Mouse (Mus musculus) kidney, embryonic 15.5 days (tissue): Measurements from ENCODE around the gene Calm3. TPM values are rescaled to one million over a fixed set of nuclear protein-coding genes. Genes with fewer than 3 reads are reported as not detected.

ENCODE experiments used
- ATAC-seq: fragments of 200-750 bp; cut with Nextera tagmentation; replicated peaks from 2 replicates; pipeline ENCODE4 v1.8.0; 2017; ENCODE audit warnings: moderate TSS enrichment; ENCODE audit not compliant: low FRiP score
- H3K27ac ChIP-seq: fragments of 300-500 bp; sonication (generic); 2 replicates; pipeline ENCODE4 v1.5.1; 2015; ENCODE audit warnings: mild to moderate bottlenecking, inconsistent platforms
- H3K27me3 ChIP-seq: fragments of 300-500 bp; sonication (generic); 2 replicates; pipeline ENCODE4 v1.6.1; 2015; ENCODE audit warnings: inconsistent platforms
- H3K36me3 ChIP-seq: fragments of 300-500 bp; sonication (generic); 2 replicates; pipeline ENCODE4 v1.6.1; 2015; ENCODE audit warnings: inconsistent platforms
- H3K4me1 ChIP-seq: fragments of 300-500 bp; sonication (generic); 2 replicates; pipeline ENCODE4 v1.6.1; 2015; ENCODE audit warnings: inconsistent platforms
- H3K4me2 ChIP-seq: fragments of 300-500 bp; sonication (generic); 2 replicates; pipeline ENCODE4 v1.6.1; 2015; ENCODE audit warnings: moderate library complexity, mild to moderate bottlenecking, inconsistent platforms
- H3K4me3 ChIP-seq: fragments of 300-500 bp; sonication (generic); replicated peaks from 2 replicates; pipeline ENCODE4 v1.5.1; 2015; ENCODE audit warnings: mild to moderate bottlenecking, inconsistent platforms
- H3K9ac ChIP-seq: fragments of 300-500 bp; sonication (generic); 2 replicates; pipeline ENCODE4 v1.6.1; 2015; ENCODE audit warnings: mild to moderate bottlenecking, inconsistent platforms
- H3K9me3 ChIP-seq: fragments of 300-500 bp; sonication (generic); replicated peaks from 2 replicates; pipeline ENCODE4 v1.6.1; 2016; ENCODE audit warnings: inconsistent platforms
- WGBS: fragments of 180-500 bp; shearing (Covaris S2); methylation state at CpG from one replicate; pipeline ENCODE4 v1.1.7; 2015; ENCODE audit warnings: mixed read lengths; 5-methylcytosine and 5-hydroxymethylcytosine counted together
- polyA plus RNA-seq: library from polyadenylated mRNA; unstranded; fragments of >200 nt; fragmentation: Nextera tagmentation; extraction: Ambion mirVana; gene quantifications from 2 replicates; pipeline ENCODE4 v1.2.1, GENCODE M21; 2015

The Calm3 gene
- polyA plus RNA-seq, 1 experiment from 2014 or later, result 124 TPM

DNA sequence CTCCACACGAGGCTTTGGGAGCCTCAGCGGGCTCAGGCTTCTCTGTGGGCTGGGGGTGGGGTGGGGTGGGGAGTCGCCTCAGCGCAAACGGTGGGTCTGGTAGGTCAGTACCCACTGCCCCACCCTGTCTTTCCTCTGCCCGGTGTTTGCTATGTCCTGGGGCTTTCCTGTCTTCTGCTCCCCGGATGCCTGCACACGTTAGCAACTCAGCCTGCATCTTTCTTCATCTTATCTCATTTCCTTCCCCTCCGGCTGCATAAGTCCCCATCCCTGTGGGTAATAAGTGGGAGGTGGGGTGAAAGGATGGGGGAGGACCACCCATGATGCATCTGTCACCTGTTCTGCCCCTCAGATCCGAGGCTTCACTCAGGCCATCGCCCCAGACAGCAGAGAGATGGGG is 15.5 kb downstream of the Calm3 start:
- Histone ChIP-seq H3K4me1 (peaks cover 65% of the 10 kb centered on the region), H3K9me3 (no peaks in the 10 kb centered on the region), H3K27me3 (no peaks in the 10 kb centered on the region; the same call in 1 of the 2 replicates), H3K4me2 (peak overlapping the region; percentile 18; the same call in 1 of the 2 replicates), H3K4me3 (no peak overlapping the region), H3K36me3 (no peaks in the 10 kb centered on the region), H3K27ac (no peak overlapping the region), H3K9ac (no peak overlapping the region)
- ATAC-seq, result no peak
- WGBS, result 35% methylated on average over 11 of the region's 11 CpGs

DNA sequence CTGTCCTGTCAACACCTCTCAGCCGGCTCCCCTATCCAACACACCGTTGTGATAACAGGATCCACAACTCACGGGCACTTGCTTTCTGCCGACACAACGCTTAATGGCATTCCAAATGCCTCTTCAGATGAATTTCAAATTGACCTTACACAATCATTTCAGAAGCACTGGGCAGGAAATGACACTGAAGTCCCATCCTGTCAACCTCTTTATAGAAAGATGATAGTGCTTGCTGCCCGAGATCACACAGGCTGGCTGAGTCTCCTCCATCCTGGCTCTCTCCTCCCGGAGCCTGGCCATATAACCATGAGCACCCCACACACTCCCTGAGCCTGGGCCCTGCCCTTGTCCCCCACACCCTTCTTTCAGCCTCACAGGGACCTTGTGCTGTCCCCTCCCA is 16.1 kb downstream of the Calm3 start:
- Histone ChIP-seq H3K27me3 (no peaks in the 10 kb centered on the region; the same call in 1 of the 2 replicates), H3K4me1 (peaks cover 65% of the 10 kb centered on the region), H3K27ac (no peak overlapping the region), H3K36me3 (no peaks in the 10 kb centered on the region), H3K9ac (no peak overlapping the region), H3K9me3 (no peaks in the 10 kb centered on the region), H3K4me2 (peak overlapping the region; percentile 18; the same call in 1 of the 2 replicates), H3K4me3 (no peak overlapping the region)
- 46% methylated on average over 7 of the region's 7 CpGs for whole genome bisulfite sequencing
- ATAC-seq, result no peak

DNA sequence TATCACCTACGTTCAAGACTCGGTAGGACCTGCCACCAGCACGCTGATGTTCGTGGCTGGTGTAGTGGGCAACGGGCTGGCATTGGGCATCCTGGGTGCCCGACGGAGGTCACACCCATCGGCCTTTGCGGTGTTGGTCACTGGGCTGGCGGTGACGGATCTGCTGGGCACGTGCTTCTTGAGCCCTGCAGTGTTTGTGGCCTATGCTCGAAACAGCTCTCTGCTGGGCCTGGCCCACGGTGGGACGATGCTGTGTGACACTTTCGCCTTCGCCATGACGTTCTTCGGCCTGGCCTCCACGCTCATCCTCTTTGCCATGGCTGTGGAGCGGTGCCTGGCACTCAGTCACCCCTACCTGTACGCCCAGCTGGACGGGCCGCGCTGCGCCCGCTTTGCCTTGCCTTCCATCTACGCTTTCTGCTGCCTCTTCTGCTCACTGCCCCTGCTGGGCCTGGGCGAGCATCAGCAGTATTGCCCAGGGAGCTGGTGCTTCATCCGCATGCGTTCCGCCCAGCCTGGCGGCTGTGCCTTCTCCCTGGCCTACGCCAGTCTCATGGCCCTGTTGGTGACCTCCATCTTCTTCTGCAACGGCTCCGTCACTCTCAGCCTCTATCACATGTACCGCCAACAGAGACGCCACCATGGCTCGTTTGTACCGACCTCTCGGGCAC is 16.9 kb downstream of the Calm3 start:
- Histone ChIP-seq H3K36me3 (no peaks in the 10 kb centered on the region), H3K4me1 (peaks cover 68% of the 10 kb centered on the region), H3K4me2 (no peak overlapping the region), H3K27ac (no peak overlapping the region), H3K9me3 (no peaks in the 10 kb centered on the region), H3K4me3 (no peak overlapping the region), H3K27me3 (no peaks in the 10 kb centered on the region; the same call in 1 of the 2 replicates), H3K9ac (no peak overlapping the region)
- no peak for ATAC-seq
- WGBS, result 92% methylated on average over 41 of the region's 41 CpGs

DNA sequence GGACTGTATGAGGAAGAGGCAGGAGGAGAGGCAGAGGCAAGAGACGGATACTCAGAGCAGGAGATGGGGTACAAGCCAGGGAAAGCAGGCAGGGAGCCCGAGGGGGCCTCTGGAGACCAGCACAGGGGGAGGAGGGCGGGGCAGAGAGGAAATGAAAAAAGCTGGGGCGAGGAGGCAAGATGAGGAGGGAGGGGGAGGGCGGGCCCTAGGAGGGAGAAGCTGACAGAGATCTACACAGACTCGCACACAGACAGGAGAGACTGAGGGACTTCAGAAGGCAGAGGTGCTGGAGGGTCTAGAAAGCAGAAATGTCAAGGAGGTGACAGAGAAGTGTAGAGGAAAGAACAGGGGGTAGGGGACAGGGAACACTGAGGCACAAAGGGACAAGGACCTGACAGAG is 17.6 kb downstream of the Calm3 start, which contains the start of gene Ptgir:
TSS of gene Ptgir (plus strand) at position 210 of the 400 bp plus-strand sequence.
- H3K4me3 ChIP-seq, result no peak within 1 kb of the TSS
- no peaks in the 10 kb centered on the region for H3K9me3 ChIP-seq
- no peak within 1 kb of the TSS for H3K9ac ChIP-seq
- H3K27ac ChIP-seq, result peak within 1 kb of the TSS; percentile 84
- H3K36me3 ChIP-seq, result no peaks in the 10 kb centered on the region
- peak within 1 kb of the TSS; percentile 14; the same call in 1 of the 2 replicates for H3K4me2 ChIP-seq
- ATAC-seq, result no peak
- no peaks in the 10 kb centered on the region; the same call in 1 of the 2 replicates for H3K27me3 ChIP-seq
- peaks cover 74% of the 10 kb centered on the region for H3K4me1 ChIP-seq
- 7% methylated on average over 6 of the region's 6 CpGs for WGBS

DNA sequence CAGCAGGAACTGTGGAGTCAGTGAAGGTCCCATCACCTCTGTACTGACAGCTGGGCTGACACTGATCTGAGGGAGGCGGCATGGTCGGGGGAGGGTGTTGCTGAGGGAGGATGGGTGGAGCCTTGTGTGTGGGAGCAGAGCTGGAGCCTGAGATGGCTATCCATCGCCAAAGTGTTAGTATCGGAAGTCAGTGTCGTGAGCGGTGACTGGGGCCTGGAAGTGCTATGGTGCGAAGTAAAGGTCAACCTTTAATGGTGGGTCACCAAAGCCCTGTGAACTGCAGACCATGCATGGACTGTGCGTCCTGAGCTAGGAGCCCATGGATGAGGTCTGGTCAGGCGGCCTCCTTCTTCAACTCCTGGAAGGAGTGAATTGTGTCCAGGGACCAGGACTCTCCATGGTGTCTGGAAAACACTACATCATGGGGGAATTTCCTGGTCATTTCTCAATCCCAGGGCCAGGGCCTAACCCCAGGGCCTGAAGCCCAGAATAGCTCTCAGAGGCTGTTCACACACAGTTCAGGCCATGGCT is 18.4 kb downstream of the Calm3 start:
- peak; percentile 71 for ATAC-seq
- 14% methylated on average over 9 of the region's 9 CpGs for WGBS
- no peaks in the 10 kb centered on the region for H3K36me3 ChIP-seq
- no peak overlapping the region for H3K9ac ChIP-seq
- H3K4me1 ChIP-seq, result peaks cover 77% of the 10 kb centered on the region
- H3K4me3 ChIP-seq, result no peak overlapping the region
- peak overlapping the region; percentile 14; the same call in 1 of the 2 replicates for H3K4me2 ChIP-seq
- no peaks in the 10 kb centered on the region; the same call in 1 of the 2 replicates for H3K27me3 ChIP-seq
- peak overlapping the region; percentile 84 for H3K27ac ChIP-seq
- H3K9me3 ChIP-seq, result no peaks in the 10 kb centered on the region

DNA sequence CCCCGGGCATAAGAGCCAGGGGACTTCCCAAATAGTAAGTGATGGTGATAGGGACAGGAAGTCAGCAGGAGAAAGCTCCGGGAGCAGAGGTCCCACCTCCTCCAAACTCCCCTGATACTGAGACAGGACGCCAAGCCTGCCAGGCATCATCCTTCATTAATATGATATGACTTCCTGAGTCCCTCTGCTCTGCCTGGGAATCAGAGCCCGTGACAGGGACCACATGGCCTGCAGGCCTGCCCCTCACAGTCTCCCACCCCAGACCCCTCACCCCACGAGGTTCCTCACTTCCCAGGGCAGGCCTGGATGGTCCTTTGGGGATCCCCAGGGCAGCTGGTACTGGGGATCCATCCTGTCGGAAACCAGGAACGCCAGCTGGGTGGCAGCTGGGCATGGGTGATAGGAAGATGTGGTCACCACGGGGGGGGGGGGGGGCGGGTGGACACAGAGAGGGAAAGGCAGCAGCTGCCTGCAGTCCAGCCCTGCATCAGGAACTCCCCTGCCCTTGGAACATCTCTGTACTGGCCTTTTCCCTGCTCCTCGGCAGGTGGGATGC is 19.7 kb downstream of the Calm3 start:
- Histone ChIP-seq H3K4me2 (no peak overlapping the region), H3K4me1 (peaks cover 69% of the 10 kb centered on the region), H3K9ac (no peak overlapping the region), H3K27ac (0 out of 2 replicates have a peak overlapping the region, but pooled peaks have one; percentile 13), H3K27me3 (no peaks in the 10 kb centered on the region; the same call in 1 of the 2 replicates), H3K9me3 (no peaks in the 10 kb centered on the region), H3K36me3 (no peaks in the 10 kb centered on the region), H3K4me3 (no peak overlapping the region)
- ATAC-seq, result no peak
- 32% methylated on average over 8 of the region's 10 CpGs for WGBS

DNA sequence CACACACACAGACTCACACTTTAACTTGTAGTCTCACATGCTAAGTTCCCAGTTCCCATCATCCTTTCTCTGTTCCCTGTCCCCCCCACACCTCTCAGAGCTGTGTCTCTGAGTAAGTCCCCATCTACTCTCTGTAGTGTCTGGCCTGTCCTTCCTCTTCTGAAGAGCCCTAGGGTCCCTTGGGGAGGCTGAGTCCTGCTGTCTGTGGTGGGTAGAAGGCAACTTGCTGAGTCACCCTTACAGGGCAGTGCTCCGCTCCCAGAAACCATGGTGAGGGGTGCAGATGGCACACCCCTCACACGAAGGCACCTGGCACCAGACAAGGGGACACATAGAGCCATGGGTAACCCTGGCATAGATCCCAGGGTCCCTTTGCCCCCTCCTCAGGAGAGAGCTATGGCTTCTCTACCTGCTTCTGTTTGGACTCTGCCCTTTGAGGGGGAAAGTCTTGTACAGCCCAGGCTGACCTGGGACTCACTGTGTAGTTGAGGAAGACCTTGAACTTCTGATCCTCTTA is 20.4 kb downstream of the Calm3 start:
- Histone ChIP-seq H3K4me2 (no peak overlapping the region), H3K4me3 (no peak overlapping the region), H3K9me3 (no peaks in the 10 kb centered on the region), H3K9ac (no peak overlapping the region), H3K4me1 (peaks cover 62% of the 10 kb centered on the region), H3K36me3 (no peaks in the 10 kb centered on the region), H3K27ac (no peak overlapping the region), H3K27me3 (no peaks in the 10 kb centered on the region)
- WGBS, result 84% methylated on average over 2 of the region's 2 CpGs
- ATAC-seq, result no peak

DNA sequence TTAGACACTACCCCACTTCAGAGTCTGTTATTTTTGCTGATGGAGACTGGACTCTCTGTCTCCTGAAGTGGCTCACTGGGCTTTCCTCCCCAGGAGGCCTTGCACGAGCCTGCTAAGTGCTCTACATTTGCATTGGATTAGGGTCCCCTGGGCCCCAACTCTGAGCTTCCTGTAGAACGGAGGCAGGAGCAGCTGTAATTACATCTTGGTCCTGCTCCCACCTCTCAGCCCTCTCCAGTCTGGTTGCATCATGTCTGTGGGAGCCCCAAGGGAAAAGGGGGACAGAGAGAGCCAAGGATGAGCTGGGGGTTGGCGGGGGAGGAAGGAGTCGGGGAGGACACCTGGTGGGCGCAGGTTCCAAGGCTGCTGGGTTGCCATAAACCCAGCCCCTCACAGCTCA is 23.4 kb downstream of the Calm3 start:
- no peaks in the 10 kb centered on the region for H3K9me3 ChIP-seq
- no peak overlapping the region for H3K9ac ChIP-seq
- no peak overlapping the region for H3K4me3 ChIP-seq
- H3K27me3 ChIP-seq, result no peaks in the 10 kb centered on the region
- H3K4me2 ChIP-seq, result no peak overlapping the region
- no peak for ATAC-seq
- H3K27ac ChIP-seq, result no peak overlapping the region
- WGBS, result 26% methylated on average over 5 of the region's 5 CpGs
- peaks cover 34% of the 10 kb centered on the region for H3K4me1 ChIP-seq
- no peaks in the 10 kb centered on the region for H3K36me3 ChIP-seq

DNA sequence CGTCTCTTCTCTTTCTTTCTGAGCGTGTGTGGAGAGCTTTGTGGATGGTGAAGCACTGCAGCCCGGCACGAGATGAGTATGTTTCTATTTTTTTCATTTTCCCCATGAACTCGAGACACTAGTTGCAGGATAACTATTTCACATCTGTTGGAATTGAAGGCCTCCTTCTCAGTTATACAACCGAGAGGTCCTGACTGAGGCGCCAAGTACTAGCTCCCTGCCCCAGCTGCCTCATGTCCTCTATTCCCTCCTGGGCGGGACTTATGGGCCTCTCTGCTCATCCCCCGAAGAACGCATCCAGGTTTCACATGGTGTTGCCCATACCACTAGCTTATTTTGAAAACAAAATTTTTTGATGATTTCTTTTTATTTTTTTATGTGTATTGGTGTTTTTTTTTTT is 28.4 kb downstream of the Calm3 start:
- H3K27ac ChIP-seq, result no peak overlapping the region
- peak overlapping the region; percentile 60 for H3K4me2 ChIP-seq
- H3K27me3 ChIP-seq, result peaks cover 27% of the 10 kb centered on the region
- H3K36me3 ChIP-seq, result no peaks in the 10 kb centered on the region
- WGBS, result 25% methylated on average over 10 of the region's 10 CpGs
- peaks cover 46% of the 10 kb centered on the region for H3K4me1 ChIP-seq
- H3K9me3 ChIP-seq, result no peaks in the 10 kb centered on the region
- peak overlapping the region; percentile 26; the same call in 1 of the 2 replicates for H3K4me3 ChIP-seq
- ATAC-seq, result no peak
- H3K9ac ChIP-seq, result no peak overlapping the region

DNA sequence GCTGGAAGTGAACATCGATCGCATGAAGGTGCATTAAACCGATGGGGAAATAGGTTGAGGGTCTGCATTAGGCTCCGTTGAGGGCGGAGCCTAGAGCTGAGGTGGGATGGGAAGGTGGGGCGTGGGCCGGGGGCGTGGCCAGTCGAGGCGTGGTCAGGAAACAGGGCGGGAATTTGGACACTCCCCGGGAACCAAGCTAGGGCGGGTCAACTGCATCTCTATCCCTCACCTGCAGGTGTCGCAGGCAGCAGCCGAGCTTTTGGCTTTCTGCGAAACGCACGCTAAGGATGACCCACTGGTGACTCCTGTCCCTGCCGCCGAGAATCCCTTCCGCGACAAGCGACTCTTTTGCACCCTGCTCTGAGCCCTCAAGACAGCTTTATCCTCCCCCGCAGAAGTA is 28.9 kb downstream of the Calm3 start:
- Histone ChIP-seq H3K27me3 (peaks cover 27% of the 10 kb centered on the region), H3K4me1 (peaks cover 49% of the 10 kb centered on the region), H3K36me3 (no peaks in the 10 kb centered on the region), H3K4me2 (peak overlapping the region; percentile 60), H3K9me3 (no peaks in the 10 kb centered on the region), H3K4me3 (peak overlapping the region; percentile 26), H3K9ac (no peak overlapping the region), H3K27ac (no peak overlapping the region)
- ATAC-seq, result peak; percentile 19; the same call in 1 of the 2 replicates
- WGBS, result under 1% methylated on average over 24 of the region's 24 CpGs

DNA sequence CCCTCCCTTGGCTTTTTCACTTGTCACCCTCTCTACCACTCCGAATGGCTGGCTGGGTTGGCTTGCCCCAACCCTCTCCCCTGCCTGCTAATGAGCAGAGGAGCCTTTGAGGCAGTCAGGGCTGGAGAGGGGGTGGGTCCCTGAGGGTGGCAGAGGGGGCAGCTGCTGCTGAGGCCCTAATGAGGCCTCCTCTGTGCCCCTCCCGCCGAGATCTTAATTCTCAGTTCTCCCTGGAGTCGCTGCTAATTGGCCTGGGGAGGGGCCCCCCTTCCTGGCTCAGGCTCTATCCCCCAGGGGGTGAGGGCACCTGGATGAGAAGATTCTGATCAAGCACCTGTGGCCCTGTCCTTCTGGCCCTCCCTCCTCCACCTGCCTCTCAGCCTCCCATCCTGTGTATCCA is 29.6 kb downstream of the Calm3 start:
- ATAC-seq, result 0 out of 2 replicates have a peak, but pooled peaks have one; percentile 2
- Histone ChIP-seq H3K9ac (0 out of 2 replicates have a peak overlapping the region, but pooled peaks have one; percentile 7), H3K9me3 (no peaks in the 10 kb centered on the region), H3K4me2 (peak overlapping the region; percentile 60), H3K4me1 (peaks cover 49% of the 10 kb centered on the region), H3K27ac (no peak overlapping the region), H3K36me3 (no peaks in the 10 kb centered on the region), H3K4me3 (no peak overlapping the region), H3K27me3 (peaks cover 27% of the 10 kb centered on the region)
- 2% methylated on average over 4 of the region's 4 CpGs for WGBS

DNA sequence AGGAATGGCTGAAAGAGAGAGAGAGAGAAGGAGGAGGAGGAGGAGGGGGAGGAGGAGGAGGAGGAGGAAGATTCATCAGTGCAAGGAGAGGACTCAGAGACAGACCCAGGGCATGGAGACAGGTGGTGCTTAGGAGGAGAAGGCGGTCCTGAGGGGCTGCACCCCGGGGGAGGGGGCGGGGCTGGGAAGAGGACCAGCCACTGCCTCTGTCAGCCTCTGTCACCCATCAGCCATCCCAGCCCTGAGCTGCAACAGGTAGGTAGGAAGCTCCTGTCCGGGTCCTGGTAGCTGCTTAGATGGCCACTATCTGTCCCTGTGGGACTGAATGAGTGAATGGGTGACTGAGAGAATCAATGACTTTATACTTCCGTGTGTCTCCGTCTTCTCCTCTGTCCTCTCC is 30.3 kb downstream of the Calm3 start:
- no peak overlapping the region for H3K27ac ChIP-seq
- H3K4me2 ChIP-seq, result peak overlapping the region; percentile 71
- H3K27me3 ChIP-seq, result peaks cover 27% of the 10 kb centered on the region
- WGBS, result 4% methylated on average over 6 of the region's 6 CpGs
- H3K9ac ChIP-seq, result no peak overlapping the region
- ATAC-seq, result no peak
- peaks cover 49% of the 10 kb centered on the region for H3K4me1 ChIP-seq
- no peaks in the 10 kb centered on the region for H3K36me3 ChIP-seq
- no peaks in the 10 kb centered on the region for H3K9me3 ChIP-seq
- H3K4me3 ChIP-seq, result peak overlapping the region; percentile 17; the same call in 1 of the 2 replicates
